Mouse (Mus musculus) intestine, embryonic 14.5 days (tissue): ENCODE results near the gene Plppr4. TPM values are rescaled to one million over a fixed set of nuclear protein-coding genes. Genes with fewer than 3 reads are reported as not detected.

Source experiments
- ATAC-seq: fragments of 200-750 bp; cut with Nextera tagmentation; replicated peaks from 2 replicates; pipeline ENCODE4 v1.8.0; 2017; ENCODE audit warnings: low read depth, moderate number of reproducible peaks, moderate TSS enrichment, moderate library complexity; ENCODE audit not compliant: low FRiP score, low TSS enrichment
- DNase-seq: peaks from one replicate; pipeline ENCODE4 v3.0.0-alpha.2; 2018; ENCODE audit warnings: low spot score
- H3K27ac ChIP-seq: fragments of 300-500 bp; sonication (generic); 2 replicates; pipeline ENCODE4 v1.5.1; 2014; ENCODE audit warnings: low read depth, mild to moderate bottlenecking, control low read depth
- H3K27me3 ChIP-seq: fragments of 300-500 bp; sonication (generic); replicated peaks from 2 replicates; pipeline ENCODE4 v1.6.1; 2014; ENCODE audit warnings: low read length, control low read depth; ENCODE audit not compliant: control insufficient read depth, insufficient read depth
- H3K36me3 ChIP-seq: fragments of 300-500 bp; sonication (generic); 2 replicates; pipeline ENCODE4 v1.6.1; 2014; ENCODE audit warnings: low read length, control low read depth; ENCODE audit not compliant: control insufficient read depth, insufficient read depth
- H3K4me1 ChIP-seq: fragments of 300-500 bp; sonication (generic); replicated peaks from 2 replicates; pipeline ENCODE4 v1.6.1; 2014; ENCODE audit warnings: low read length, control low read depth, mixed read lengths; ENCODE audit not compliant: control insufficient read depth, insufficient read depth
- H3K4me2 ChIP-seq: fragments of 300-500 bp; sonication (generic); 2 replicates; pipeline ENCODE4 v1.6.1; 2014; ENCODE audit warnings: low read length
- H3K4me3 ChIP-seq: fragments of 300-500 bp; sonication (generic); 2 replicates; pipeline ENCODE4 v1.5.1; 2014; ENCODE audit warnings: low read depth, low read length, control low read depth, mixed read lengths
- H3K9ac ChIP-seq: fragments of 300-500 bp; sonication (generic); 2 replicates; pipeline ENCODE4 v1.6.1; 2014; ENCODE audit warnings: mild to moderate bottlenecking, low read length
- H3K9me3 ChIP-seq: fragments of 300-500 bp; sonication (generic); 2 replicates; pipeline ENCODE4 v1.6.1; 2016; ENCODE audit warnings: low read length, control low read depth; ENCODE audit not compliant: control insufficient read depth
- WGBS: fragments of 180-500 bp; shearing (Covaris S2); extraction: QIAGEN DNeasy Blood & Tissue Kit; methylation state at CpG from one replicate; pipeline ENCODE4 v1.1.7; 2014; 5-methylcytosine and 5-hydroxymethylcytosine counted together
- microRNA-seq: library from miRNA; unstranded; fragments of <30 nt; microRNA quantifications from one replicate; pipeline ENCODE4, GENCODE M21; 2016
- polyA plus RNA-seq: library from polyadenylated mRNA; unstranded; fragments of >200 nt; fragmentation: Nextera tagmentation; extraction: Ambion mirVana; gene quantifications from 2 replicates; pipeline ENCODE4 v1.2.1, GENCODE M21; 2014

Plppr4 gene
- polyA plus RNA-seq, 1 experiment from 2014 or later, result 0.35 TPM

GRCm38 (mm10) chr3:117308895-117309579 lies 51.6 kb downstream of the Plppr4 start:
- Histone ChIP-seq H3K4me1 (no peaks in the 10 kb centered on the region), H3K4me2 (no peak overlapping the region), H3K36me3 (no peaks in the 10 kb centered on the region), H3K9me3 (no peaks in the 10 kb centered on the region), H3K27me3 (no peaks in the 10 kb centered on the region), H3K9ac (no peak overlapping the region), H3K4me3 (no peak overlapping the region), H3K27ac (no peak overlapping the region)
- 90% methylated on average over 3 of the region's 3 CpGs for WGBS
- ATAC-seq (no peak), DNase-seq (no peak)

GRCm38 (mm10) chr3:117307555-117307954 lies 53.1 kb downstream of the Plppr4 start:
- Histone ChIP-seq H3K36me3 (no peaks in the 10 kb centered on the region), H3K9ac (no peak overlapping the region), H3K27me3 (no peaks in the 10 kb centered on the region), H3K4me2 (no peak overlapping the region), H3K27ac (no peak overlapping the region), H3K9me3 (no peaks in the 10 kb centered on the region), H3K4me1 (no peaks in the 10 kb centered on the region), H3K4me3 (no peak overlapping the region)
- 91% methylated on average over 4 of the region's 4 CpGs for WGBS
- DNase-seq (no peak), ATAC-seq (no peak)

GRCm38 (mm10) chr3:117304037-117304436 lies 56.6 kb downstream of the Plppr4 start:
- WGBS, result 95% methylated on average over 2 of the region's 2 CpGs

GRCm38 (mm10) chr3:117300735-117301271 lies 59.9 kb downstream of the Plppr4 start:
- no peaks in the 10 kb centered on the region for H3K9me3 ChIP-seq
- WGBS, result 60% methylated on average over 1 of the region's 1 CpGs
- no peaks in the 10 kb centered on the region for H3K27me3 ChIP-seq
- DNase-seq (no peak), ATAC-seq (no peak)
- no peak overlapping the region for H3K4me2 ChIP-seq
- H3K4me3 ChIP-seq, result no peak overlapping the region
- H3K36me3 ChIP-seq, result no peaks in the 10 kb centered on the region
- H3K4me1 ChIP-seq, result no peaks in the 10 kb centered on the region
- no peak overlapping the region for H3K9ac ChIP-seq
- H3K27ac ChIP-seq, result no peak overlapping the region

More at GRCm38 (mm10) chr3:117304037-117304436, 56.6 kb downstream of the Plppr4 start:
- no peaks in the 10 kb centered on the region for H3K27me3 ChIP-seq
- H3K4me3 ChIP-seq, result no peak overlapping the region
- ATAC-seq, result no peak
- H3K9ac ChIP-seq, result no peak overlapping the region
- no peak overlapping the region for H3K4me2 ChIP-seq
- DNase-seq, result no peak
- H3K4me1 ChIP-seq, result no peaks in the 10 kb centered on the region
- H3K27ac ChIP-seq, result no peak overlapping the region
- no peaks in the 10 kb centered on the region for H3K9me3 ChIP-seq
- no peaks in the 10 kb centered on the region for H3K36me3 ChIP-seq

GRCm38 (mm10) chr3:117297735-117298134 lies 62.9 kb downstream of the Plppr4 start:
- Histone ChIP-seq H3K9me3 (no peaks in the 10 kb centered on the region), H3K27ac (no peak overlapping the region), H3K4me1 (no peaks in the 10 kb centered on the region), H3K9ac (no peak overlapping the region), H3K4me2 (no peak overlapping the region), H3K36me3 (no peaks in the 10 kb centered on the region), H3K4me3 (no peak overlapping the region), H3K27me3 (no peaks in the 10 kb centered on the region)
- ATAC-seq (no peak), DNase-seq (no peak)
- 79% methylated on average over 1 of the region's 1 CpGs for WGBS

- no peak for ATAC-seq
- WGBS, result 82% methylated on average over 2 of the region's 2 CpGs
- Histone ChIP-seq H3K9ac (no peak overlapping the region), H3K4me1 (no peaks in the 10 kb centered on the region), H3K4me3 (no peak overlapping the region), H3K27ac (no peak overlapping the region), H3K27me3 (no peaks in the 10 kb centered on the region), H3K36me3 (no peaks in the 10 kb centered on the region), H3K4me2 (no peak overlapping the region), H3K9me3 (no peaks in the 10 kb centered on the region)
- DNase-seq, result no peak
These were observed 66.3 kb downstream of the Plppr4 start for GRCm38 (mm10) chr3:117294308-117294925.

Small RNA genes within 50 kb of the gene (microRNA-seq; reads per million reads assigned to microRNA genes)
- not detected for gene Gm22408

Other genes starting within 250 kb of the Plppr4 start
- gene Plppr5, start 214.0 kb upstream of the Plppr4 start, polyA plus RNA-seq, result 1.3 and 1.4 TPM in 2 replicates